Mouse (Mus musculus): ENCODE data around the gene Iqcn.

GRCm38 (mm10) chr8:70708281-70708680 is 5.0 kb downstream of the Iqcn start:
- TF ChIP-seq CTCF (IDR thresholded peaks at IDR 0.05; ENCODE audit: extremely low read depth, insufficient read depth, low read length) (no peak), POLR2A (IDR thresholded peaks at IDR 0.05; ENCODE audit: extremely low read depth, insufficient read depth, low read length) (no peak)

Data from cortical plate, adult 2 months (tissue).